Mouse (Mus musculus): ENCODE measurements around the gene Fus.

The Fus gene

GRCm38 (mm10) chr7:127967004-127967921, at the start of gene Fus:
Fus (plus strand) TSS chr7:127967457.
- peak; percentile 85 for DNase-seq (ENCODE audit: low read depth, low spot score)

- DNase-seq (ENCODE audit: low read depth, low spot score): peak; percentile 62
Measured at GRCm38 (mm10) chr7:127918203-127918602, 49.1 kb upstream of the Fus start.

DNA sequence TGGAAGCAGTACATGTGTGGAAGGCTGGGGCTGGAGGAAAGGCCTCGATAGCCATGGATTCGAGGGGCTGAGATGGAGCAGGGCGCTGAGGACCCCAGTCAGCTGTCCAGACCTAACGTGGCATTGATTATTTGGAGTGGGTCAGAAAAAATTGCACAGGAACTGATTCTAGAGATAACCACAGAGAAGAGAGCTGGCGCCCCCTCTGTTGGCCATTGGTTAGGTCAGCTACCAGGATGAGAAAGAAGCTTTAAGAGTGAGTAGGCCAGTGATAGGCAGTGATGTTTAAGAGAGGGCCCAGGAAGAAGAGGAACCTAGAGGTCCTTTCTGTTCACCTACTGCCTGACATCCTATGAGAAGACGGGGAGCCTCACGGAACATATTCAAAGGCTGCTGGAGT, 48.0 kb upstream of the Fus start:
- peak; percentile 49 for DNase-seq (ENCODE audit: low read depth, low spot score)

DNA sequence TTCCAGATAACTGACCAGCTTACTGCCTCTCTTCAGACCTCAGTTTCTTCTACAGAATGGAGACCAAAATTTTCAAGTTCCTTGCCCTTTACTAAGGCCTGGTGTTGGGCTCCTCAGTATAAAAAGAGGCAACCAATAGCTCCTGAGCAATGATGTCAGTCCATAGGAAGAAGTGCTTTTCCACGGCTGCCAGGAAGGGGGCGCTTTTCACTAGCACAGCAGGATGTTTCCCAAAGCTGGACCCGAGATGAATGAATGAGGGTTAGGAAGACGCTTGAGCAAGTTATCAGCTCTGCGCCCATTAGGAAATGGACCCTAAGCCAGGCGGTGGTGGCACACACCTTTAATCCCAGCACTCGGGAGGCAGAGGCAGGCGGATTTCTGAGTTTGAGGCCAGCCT, 45.7 kb upstream of the Fus start:
- peak; percentile 59 for DNase-seq (ENCODE audit: low read depth, low spot score)

DNA sequence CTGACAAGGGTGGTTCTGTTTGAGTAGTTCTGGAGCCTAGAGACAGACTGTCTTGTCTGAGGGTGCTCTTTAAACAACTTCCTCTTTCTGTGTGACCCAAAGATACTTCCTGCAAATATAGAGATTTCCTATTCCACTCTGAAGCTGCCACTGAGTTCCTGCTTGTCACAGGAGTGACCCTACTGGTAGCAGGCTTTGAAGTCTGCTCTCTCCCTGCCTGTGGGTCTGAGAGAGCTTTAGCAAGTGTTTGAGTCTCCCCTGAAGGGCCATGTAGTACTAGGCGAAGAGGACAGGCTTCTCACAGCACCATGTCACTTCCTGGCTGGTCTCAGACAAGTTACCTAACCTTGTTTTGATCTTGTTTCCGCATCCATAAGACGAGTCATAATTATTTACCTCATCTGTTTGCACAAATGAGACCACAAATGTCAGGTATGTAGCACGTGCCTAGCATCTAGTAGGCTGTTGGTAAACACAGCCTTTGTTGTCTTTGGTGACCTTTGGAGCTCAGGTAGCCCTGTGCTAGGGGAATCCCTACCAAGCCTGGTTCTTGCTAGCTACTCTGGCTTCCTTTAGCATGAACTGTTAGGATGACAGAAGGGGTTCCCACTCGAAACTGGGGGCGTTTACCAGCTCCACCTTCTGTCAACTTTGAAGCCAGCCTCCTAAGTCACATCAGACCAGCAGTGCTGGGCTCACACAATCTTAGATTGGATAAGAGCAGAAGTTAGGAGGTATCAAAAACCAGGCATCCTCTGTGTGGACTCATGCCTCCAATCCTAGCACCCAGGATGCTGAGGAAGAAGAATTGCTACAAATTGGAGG, 44.6 kb upstream of the Fus start:
- no peak for DNase-seq (ENCODE audit: low read depth, low spot score)

DNA sequence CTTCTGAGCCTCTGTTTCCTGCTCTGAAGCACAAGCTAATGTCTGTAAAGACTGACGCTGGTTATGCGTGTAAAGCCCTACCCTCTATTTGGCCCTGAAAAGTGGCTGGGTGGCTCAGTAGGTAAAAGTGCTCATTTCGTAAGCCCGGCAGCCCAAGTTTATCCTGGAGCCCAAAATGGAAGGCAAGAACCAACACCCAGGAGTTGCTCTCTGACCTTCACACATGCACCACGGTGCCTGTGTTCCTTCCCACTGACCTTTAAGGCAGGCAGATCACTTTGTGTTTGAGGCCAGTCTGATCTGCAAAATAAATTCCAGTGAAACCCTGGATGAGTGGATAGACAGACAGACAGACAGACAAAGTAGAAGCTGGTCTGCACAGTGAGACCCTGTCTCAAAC, 43.5 kb upstream of the Fus start:
- DNase-seq (ENCODE audit: low read depth, low spot score): no peak

DNA sequence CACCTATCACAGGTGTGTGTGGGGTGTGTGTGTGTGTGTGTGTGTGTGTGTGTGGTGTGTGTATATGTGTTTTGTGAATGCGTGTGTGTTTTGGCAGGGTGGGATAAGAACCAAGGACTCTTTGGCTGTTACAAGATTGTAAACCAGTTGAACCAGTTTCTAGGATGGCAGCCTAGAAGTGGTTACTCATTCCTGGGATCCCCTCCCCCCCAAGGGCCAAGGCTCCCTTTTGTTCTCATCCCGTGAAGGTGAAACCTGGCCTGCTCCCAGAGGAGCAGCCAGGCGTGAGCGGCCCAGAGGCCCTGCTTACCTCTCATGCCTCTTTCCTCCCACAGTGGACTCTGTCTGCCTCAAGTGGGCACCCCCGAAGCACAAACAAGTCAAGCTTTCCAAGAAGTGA, 42.0 kb upstream of the Fus start:
- no peak for DNase-seq (ENCODE audit: low read depth, low spot score)

DNA sequence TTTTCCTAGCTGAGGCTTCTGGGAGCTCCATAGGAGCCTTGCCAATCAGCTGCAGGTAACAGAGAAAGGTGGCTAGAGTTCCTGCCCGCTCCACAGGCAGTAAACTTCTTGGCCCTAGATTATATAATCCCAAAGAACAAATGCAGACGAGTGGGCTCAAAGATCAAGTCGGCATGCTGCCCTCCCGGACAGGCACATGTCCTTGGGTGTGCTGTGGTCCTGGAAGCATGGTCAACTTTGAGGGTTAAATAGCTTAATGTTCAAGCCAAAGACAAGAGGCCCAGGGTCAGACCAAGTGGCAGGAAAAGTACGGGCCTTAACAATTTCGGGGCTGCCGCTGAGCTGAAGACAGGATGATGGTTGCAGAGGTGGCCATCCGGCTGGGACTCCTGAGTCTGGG, 41.2 kb upstream of the Fus start:
- no peak for DNase-seq (ENCODE audit: low read depth, low spot score)

GRCm38 (mm10) chr7:127926846-127927245, 40.4 kb upstream of the Fus start:
- DNase-seq (ENCODE audit: low read depth, low spot score): no peak

DNA sequence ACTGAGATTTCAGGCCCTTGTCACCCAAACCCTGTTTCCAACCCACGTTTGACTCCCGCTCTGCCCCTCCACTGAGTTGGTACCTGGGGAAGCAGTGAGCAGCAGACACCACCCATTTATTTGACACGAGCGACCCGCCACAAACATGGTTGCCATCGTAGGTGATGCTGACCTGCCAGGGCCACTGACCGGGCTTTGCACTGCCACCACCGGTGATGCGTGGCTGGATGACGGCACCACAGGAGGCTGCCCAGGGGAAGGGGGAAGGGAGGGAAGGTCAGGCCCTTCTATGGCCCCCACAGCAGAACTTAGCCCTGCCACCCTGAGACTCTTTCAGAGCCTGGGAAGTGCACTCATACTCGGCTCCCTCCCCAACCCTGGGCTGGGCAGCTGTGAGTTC, 39.5 kb upstream of the Fus start:
- no peak for DNase-seq (ENCODE audit: low read depth, low spot score)

DNA sequence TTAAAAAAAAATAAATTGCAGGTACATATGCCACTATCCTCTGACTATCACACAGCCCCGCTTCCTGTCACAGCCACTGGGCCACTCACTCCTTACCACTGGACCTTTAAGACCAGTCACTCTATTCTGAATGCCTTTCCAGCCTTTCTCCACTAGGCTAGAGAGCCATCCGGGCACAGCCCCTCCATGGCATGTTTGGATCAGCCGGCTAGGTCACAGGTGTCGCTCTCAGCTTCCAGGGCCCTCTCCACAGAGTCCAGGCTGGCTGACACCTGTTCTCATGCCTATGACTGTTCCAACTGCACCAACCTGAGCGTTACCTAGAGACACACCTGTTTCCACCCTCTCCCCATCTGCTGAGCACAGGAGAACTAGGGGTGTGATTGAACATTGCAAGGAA, 38.7 kb upstream of the Fus start:
- DNase-seq (ENCODE audit: low read depth, low spot score): no peak

GRCm38 (mm10) chr7:127929923-127930322, 37.3 kb upstream of the Fus start, which contains the start of gene Prss8:
Prss8 (minus strand) TSS chr7:127930104.
- no peak for DNase-seq (ENCODE audit: low read depth, low spot score)

- DNase-seq (ENCODE audit: low read depth, low spot score): no peak
Measured at GRCm38 (mm10) chr7:127930636-127931035, 36.6 kb upstream of the Fus start.

- DNase-seq (ENCODE audit: low read depth, low spot score): peak; percentile 76
Measured at GRCm38 (mm10) chr7:127931351-127932135, 35.7 kb upstream of the Fus start.

- peak; percentile 71 for DNase-seq (ENCODE audit: low read depth, low spot score)
Measured at GRCm38 (mm10) chr7:127932273-127933031, 34.8 kb upstream of the Fus start.

GRCm38 (mm10) chr7:127934075-127934474, 33.2 kb upstream of the Fus start:
- no peak for DNase-seq (ENCODE audit: low read depth, low spot score)

DNA sequence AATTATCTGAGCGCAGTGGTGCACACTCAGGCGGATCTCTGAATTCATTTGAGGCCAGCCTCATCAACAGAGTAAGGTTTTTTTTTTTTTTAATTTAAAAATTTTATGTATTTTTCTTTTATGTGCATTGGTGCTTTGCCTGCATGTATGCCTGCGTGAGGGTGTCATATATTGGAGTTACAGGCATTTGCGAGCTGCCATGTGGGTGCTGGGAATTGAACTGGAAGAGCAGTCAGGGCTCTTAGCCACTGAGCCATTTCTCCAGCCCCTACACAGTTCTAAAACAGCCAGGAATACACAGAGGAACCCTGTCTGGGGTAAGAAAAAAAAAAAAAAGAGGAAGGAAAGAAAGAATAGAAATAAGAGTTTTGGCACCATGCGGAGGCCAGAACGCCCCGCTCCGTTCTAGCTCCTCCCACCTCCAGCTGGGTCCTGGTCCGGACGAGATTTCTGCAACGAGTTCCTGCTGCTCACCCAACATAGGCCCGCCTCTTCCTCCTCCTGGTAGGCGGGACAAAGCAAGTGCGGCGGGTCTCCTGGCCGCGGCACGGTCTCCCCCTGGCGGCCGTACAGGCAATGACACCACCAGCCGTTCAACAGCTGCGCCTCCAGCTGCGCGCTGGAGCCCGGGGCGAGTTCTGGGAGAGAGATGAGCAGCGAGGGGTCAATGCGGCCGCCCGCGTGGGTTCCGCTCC, 32.1 kb upstream of the Fus start:
- peak; percentile 93 for DNase-seq (ENCODE audit: low read depth, low spot score)

DNA sequence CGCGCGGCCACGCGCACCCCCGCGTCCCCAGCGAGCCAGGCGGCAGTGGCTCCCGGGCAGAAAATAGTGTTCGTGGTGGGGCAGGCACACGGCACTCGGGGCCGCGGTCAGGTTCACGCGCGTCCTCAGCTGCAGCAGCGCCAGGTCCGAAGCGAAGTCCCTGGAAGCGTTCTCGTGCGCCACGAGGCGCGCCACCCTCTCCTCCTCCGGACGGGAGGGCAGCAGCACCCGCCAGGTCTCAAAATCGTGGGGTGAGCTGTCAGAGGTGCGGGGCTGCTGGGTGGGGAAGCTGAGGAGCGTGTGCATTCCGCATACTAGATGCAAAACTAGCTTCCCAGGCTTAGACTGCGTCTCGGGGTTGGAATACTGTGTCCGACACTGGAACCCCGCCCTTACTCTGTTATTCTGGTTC, 31.5 kb upstream of the Fus start:
- DNase-seq (ENCODE audit: low read depth, low spot score): peak; percentile 17

DNA sequence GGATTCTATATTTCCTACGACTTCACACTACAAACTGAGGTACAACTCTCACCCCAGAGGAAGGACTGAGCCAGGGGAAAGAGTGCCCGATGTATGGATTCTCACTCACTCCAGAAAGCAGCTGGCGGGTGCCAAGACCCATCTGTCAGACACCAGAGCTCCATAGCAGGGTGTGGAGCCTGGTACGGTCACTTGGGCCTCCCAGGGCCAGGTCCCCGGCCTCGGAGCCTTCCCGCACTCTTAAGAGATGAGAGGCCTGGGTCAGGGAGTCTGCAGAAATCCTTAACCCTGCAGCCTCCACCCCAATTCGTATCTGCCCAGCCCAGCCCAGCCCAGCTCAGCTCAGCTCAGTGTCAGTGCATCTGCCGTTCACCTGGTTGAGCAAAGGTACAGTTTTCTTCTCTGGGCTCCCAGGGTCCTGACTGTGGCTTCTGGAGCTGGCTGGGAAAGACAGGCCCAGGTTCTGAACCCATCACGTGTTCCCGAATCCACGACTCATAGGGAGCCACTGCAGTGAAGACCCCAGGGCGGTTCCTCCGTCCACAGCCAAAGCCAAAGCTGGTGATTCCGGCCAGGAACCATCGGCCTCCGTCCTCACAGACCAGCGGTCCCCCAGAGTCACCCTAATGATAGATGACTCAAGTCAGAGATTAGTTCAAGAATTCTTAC, 30.9 kb upstream of the Fus start:
- DNase-seq (ENCODE audit: low read depth, low spot score): no peak

DNA sequence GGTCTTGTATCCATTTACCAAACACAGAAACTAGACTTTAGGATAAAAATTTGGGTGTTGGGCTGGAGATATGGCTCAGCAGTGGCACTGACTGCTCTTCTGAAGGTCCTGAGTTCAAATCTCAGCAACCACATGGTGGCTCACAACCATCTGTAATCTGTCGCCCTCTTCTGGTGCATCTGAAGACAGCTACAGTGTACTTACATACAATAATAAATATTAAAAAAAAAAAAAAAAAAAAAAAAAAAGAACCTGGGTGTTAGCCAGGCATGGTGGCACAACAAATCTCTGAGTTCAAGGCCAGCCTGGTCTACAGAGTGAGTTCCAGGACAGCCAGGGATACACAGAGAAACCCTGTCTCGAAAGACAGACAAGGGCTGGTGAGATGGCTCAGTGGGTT, 25.2 kb upstream of the Fus start:
- peak; percentile 49 for DNase-seq (ENCODE audit: low read depth, low spot score)

All from 3T3-L1 (cell line).